Comparison of ENCODE assay signal across 16 mouse cellular contexts in genomic region chr10:62244067-62244466, GRCm38 (mm10). TPM values are rescaled to one million over a fixed set of nuclear protein-coding genes. Genes with fewer than 3 reads are reported as not detected.
"Had no signal": no experiment of that assay in that cellular context is flagged by ENCODE, and none has a peak within 500 bp of the region (broad histone marks: within the 10 kb centered on the region; RNA-seq: fewer than 3 reads in every experiment).

No protein-coding gene starts in this region.

- H3K9me3 ChIP-seq: limb, embryonic 15.5 days; liver, embryonic 13.5 days; midbrain, embryonic 12.5 days; neural tube, embryonic 13.5 days had no signal

- H3K4me2 ChIP-seq: limb, embryonic 15.5 days; liver, embryonic 13.5 days; midbrain, embryonic 12.5 days; neural tube, embryonic 13.5 days had no signal

- H3K4me1 ChIP-seq: limb, embryonic 15.5 days; midbrain, embryonic 12.5 days; neural tube, embryonic 13.5 days had no signal

- H3K36me3 ChIP-seq: limb, embryonic 15.5 days; liver, embryonic 13.5 days; midbrain, embryonic 12.5 days; neural tube, embryonic 13.5 days had no signal

- H3K27ac ChIP-seq: limb, embryonic 15.5 days; liver, embryonic 13.5 days; midbrain, embryonic 12.5 days; neural tube, embryonic 13.5 days had no signal

- ATAC-seq: midbrain, embryonic 16.5 days had no signal

- H3K27me3 ChIP-seq: limb, embryonic 15.5 days; liver, embryonic 13.5 days; neural tube, embryonic 13.5 days had no signal

- H3K4me3 ChIP-seq: limb, embryonic 15.5 days; liver, embryonic 13.5 days; midbrain, embryonic 12.5 days; neural tube, embryonic 13.5 days had no signal

- DNase-seq: kidney, postnatal 25 days; layer of hippocampus, adult 9-11 months; layer of hippocampus, postnatal 36 days; liver, embryonic 13.5 days; lung, adult 18-20 months; retina, postnatal 1 day; right cerebral cortex, postnatal 4 days; spleen, adult 18-20 months; thymus, adult 18-20 months; thymus, postnatal 14 days had no signal

- H3K9ac ChIP-seq: limb, embryonic 15.5 days; liver, embryonic 13.5 days; midbrain, embryonic 12.5 days; neural tube, embryonic 13.5 days had no signal

RNA-seq across cellular contexts. Expression of gene Tacr2, which starts 8.2 kb away (rescaled TPM):
- total RNA-seq: layer of hippocampus, postnatal 36 days; megakaryocyte-erythroid progenitor cell, adult 5-6 weeks had no signal
- polyA plus RNA-seq: limb, embryonic 11.5 days; limb, embryonic 15.5 days; liver, embryonic 13.5 days; midbrain, embryonic 12.5 days; midbrain, embryonic 16.5 days had no signal
